Mouse (Mus musculus) right cerebral cortex, postnatal 25 days (tissue): ENCODE data around the gene Meis1.

Experiments
- DNase-seq: peaks from one replicate; pipeline ENCODE4 v3.0.0; 2022

Meis1 gene

DNA sequence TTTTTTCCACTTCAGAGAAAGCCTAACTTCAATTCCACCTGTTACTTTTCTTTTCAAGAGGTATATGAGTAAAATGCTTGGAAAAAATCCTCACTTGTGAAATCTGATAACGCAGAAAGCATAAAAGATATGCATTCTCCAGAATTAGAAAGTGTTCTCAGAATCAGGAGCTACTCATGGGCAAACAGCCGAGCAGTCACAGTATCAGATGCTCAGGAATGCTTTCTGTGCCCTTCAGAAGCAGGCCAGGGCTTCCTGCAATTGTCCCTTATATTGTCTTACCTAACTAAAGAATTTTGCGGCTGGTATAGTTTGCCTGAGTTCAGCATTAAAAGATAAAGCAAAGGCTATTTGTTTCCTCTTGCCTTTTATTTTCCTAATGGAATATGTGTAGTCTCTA lies 71.4 kb downstream of the Meis1 start:
- no peak for DNase-seq

DNA sequence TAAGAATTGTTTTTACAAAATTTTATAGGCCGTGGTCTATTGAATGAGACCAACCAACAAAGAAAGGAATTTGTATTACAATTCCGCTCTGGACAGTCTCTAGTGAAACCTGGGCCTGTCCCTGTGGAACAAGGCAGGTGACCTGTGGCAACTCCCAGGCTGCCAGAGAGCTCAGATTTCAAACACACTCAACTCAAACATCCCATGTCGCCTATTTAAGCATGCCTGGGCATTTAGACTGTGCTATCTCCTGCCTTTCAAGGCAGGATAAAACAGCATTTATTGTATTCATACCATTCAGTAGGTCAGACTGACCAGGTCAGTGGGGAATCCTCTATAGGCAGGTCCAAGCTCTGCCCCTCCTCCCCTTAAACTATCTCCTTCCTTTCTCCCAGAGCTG lies 73.0 kb downstream of the Meis1 start:
- DNase-seq, result no peak

- no peak for DNase-seq
Observed at GRCm38 (mm10) chr11:18944972-18945625, 73.7 kb downstream of the Meis1 start.

- DNase-seq, result no peak
Observed at GRCm38 (mm10) chr11:18944209-18944608, 74.6 kb downstream of the Meis1 start.

DNA sequence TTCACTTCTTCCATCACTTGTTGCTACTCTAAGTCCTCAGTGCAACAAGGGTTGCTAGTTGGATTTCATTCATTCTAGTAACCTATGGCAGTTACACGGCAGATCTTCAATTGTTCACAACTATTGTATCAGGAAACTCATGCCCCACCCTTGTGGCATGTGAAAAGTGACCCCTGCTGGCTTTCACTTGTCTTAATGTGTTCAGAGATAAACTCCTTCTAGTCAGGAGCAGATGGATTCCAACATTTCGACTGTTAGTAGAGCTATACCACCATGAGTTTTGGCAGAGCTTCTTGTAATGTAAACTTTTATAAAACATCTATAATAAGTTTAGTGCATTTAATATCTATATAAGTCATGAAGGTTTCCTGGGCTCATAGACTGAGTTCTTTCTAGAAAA lies 75.8 kb downstream of the Meis1 start:
- DNase-seq, result no peak

DNA sequence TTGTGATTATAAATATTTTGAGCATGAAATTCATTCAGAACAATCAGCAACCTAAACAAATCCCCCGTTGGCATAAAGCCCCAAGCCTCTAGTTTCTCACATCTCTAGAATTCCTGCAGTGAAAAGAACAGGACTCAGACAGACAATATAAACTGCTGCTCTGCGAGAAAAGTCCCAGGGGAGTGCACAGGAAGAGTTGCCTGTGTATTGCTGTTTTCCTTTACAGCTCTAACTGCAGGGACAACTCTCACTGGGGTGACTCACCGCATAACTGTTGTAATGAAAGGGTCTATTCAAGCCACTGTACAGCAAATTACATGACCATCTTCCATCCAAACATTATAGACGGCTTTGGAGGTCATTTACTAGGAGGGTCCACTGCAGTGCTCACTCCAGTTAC lies 77.9 kb downstream of the Meis1 start:
- no peak for DNase-seq

- no peak for DNase-seq
Observed at GRCm38 (mm10) chr11:18934921-18935320, 83.9 kb downstream of the Meis1 start.

DNA sequence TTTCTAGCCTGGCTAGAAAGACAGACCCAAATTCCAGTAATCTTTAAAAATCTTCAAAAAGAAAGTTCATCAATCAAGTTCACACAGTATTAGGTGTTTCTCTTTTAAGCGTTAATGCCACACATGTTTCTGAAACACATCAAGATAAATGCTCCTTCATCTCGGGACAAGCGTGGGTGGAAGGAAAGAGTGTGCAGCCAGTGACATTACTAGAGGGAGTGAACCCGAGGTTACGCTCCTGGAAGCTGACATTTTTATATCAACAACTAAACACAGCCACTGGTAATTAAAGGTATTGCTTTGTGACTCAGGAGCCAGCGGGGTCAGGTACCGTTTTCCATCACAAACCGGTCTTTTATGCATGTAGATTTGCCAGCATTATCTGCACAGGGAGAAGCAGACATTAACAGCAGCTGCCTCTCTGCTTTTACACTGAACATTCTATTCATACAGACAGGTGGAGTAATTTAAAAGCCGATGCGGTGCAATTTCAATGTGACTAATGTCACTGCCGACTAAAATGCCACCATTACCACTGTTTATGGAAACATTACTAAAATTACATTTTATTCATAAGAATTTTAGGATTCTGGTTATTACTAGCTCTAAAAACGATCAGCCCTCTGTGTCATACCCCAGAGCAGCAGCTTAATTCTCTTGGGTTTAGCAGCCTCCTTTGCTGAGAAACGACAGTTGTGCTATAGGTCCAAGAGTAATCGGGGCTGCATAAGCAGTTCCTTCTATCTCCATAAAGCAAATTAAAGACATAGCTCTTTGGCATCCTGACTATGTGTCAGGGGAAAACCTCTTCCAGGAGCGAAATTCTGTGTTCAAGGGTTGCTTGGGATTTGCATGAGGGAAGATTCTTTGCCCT lies 87.5 kb downstream of the Meis1 start:
- no peak for DNase-seq

DNA sequence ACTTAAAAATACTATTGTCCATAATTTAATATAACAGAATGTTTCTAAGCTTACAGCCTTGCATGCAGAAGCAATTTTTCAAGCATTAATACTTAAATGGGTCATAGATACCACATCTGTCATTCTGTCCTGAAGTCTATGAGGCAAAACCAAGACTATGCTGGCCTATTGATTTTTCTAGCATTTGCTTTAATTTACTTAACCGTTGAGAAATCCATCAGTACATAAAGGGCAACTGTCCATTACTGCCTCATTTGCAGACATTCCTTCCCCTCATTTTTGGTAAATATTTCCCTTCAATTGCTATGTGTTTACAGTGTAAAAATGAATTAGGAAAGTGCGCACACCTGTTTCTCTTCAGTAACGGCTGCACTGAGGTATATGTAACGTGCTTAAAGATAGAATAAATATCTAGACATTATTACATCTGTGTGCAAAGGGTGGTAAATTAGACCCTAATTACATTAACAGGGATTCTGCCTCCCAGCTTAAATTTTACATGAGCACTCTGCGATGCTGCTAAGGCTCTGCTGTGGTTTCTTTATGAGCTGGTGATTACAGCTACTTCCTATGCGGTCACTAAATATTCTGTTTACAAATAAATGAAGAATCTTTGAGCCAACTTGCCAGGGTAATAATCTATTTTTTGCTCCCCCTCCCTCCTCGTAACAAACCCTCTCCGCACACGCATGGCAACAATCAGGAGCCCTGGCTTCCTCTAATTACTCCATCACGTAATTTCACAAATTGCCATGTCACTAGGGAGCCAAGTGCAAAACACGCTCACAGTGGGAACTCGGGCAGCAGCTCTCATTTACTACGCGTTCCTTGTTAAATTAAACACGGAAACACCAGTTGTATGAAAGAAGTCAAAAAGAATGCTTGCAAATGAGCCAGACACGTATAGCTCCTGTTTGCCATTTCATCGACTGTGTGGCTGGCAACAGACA lies 88.7 kb downstream of the Meis1 start:
- DNase-seq, result no peak

- DNase-seq, result no peak
Observed at GRCm38 (mm10) chr11:18927351-18927750, 91.4 kb downstream of the Meis1 start.

DNA sequence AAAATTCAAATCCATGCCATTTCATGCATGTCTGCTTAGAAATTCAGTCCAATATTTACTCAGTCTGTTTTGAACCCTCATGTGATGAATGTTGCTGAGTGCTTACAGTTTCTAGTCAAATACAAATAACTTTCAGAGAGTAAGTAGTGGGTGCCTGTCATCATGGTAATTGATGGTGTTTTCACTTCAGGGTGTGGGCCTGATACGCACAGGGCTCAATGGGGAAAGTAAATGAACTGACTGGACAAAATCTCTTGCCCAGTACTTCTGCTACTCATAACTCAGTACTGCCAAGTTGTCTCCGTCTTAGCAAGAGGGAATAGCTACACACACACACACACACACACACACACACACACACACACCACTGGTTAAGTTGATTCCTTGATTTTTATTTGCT lies 92.0 kb downstream of the Meis1 start:
- DNase-seq, result no peak

DNA sequence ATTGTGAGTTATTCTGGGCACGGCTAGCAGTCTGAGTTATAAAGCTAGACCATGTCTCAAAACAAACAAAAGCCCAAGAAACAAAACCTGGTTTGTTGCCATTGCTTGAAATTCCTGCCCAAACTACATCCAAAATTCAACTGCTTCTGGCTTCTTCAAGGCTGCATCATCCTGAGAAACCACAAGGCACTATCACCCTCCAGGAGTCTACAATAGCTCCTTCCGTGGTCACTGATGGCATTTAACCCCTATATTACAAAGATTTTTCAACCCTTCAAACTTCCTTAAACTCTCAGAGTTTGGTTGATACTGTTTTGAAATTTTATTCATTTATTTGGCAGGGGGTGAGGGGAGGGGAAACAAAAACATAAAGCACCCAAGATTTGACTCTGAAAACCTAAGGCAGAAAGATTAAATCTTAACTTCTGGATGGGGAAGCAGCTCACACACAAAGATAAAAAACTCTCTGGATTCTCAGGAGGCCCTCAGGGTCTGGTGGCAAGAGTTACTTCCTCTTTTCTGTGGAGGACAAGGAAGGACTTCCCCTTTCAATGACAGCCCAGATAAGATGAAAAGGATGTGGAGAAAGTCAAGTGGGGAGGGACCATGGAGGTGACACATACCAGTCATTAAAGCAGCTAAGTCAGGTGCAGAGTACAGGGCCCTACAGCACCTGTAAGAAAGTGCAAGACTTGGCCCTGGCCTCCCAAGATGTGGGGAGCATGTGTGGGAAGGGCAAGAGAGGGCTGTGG lies 94.0 kb downstream of the Meis1 start:
- no peak for DNase-seq

DNA sequence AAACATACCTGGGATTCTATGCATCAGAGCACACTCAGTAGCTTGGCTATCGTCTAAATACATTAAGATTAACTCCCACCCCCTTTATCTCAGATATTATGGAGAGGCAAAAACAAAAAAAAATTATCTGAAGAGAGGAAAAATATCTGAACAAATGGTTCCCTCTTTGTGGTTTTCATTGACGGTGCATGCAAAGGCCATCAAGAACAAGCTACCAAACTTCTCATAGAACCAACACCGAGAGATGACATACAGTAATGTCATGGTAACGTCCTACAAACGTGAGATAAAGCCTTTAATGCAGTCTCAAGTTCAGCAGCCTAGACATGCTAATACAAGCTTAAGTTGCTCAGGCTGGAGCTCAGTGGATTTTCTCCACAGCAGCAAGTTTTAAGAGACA lies 95.5 kb downstream of the Meis1 start:
- DNase-seq, result no peak

GRCm38 (mm10) chr11:18920651-18921050 lies 98.1 kb downstream of the Meis1 start:
- no peak for DNase-seq

GRCm38 (mm10) chr11:18919162-18919762 lies 99.5 kb downstream of the Meis1 start:
- DNase-seq, result no peak

- DNase-seq, result no peak
Observed at GRCm38 (mm10) chr11:18917887-18918286, 100.9 kb downstream of the Meis1 start.

GRCm38 (mm10) chr11:18913251-18913650 lies 105.5 kb downstream of the Meis1 start:
- no peak for DNase-seq

DNA sequence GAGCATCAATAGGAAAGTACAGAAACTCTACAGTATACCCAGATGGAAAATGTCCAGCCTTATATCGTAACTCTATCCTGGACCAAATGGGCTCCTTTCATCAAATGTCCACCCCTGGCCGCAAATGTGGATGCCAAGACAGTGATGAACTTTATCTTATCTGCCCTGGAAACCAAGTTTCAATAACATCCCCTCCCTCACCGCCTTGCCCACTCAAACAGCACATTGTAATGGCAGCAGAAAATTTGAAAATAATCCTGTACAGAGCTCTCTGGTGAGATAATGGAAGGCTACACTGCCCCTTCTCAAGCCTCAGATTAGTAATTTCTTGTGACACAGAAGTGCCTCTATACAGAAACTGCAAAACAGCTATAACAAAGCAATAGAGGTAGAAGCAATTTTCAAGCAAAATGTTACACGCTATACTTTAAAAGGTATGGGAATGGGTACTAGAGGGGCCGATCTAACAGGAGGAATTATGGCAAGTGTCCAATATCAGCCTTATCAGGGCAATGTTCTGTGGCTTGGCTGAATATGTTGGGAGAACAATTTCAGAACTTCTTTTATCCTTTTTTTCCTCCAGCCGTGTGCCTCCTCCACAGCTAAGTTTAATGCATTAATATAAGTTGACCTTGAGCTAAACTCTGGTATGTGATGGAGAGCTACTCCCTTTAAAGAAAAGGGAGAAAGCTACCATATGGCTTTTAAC lies 106.3 kb downstream of the Meis1 start:
- no peak for DNase-seq

- DNase-seq, result no peak
Observed at GRCm38 (mm10) chr11:18906866-18907265, 111.9 kb downstream of the Meis1 start.

DNA sequence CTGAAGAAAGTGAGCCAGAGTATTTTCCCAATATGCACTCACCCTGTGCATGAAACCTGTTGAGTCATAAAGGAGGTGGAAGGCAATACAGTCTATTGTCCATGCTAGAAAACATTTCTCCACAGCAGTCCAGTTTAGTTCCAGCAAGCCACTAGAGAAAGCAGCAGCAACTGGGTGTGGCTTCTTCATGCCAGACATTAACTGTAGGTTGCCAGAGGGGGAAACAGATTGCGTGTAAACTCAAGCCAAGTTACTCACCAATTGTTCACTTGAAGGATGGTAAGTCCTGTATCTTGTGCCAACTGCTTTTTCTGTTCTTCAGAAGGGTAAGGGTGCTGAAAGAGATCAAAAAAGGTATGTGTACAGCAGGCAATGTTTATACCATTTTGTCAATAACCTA lies 113.4 kb downstream of the Meis1 start:
- DNase-seq, result no peak

- no peak for DNase-seq
Observed at GRCm38 (mm10) chr11:18904880-18905279, 113.9 kb downstream of the Meis1 start.
